Mouse (Mus musculus) C2C12 (cell line): ENCODE measurements around the gene Zfp867.

Experiments
- CEBPB ChIP-seq: IDR thresholded peaks from one replicate; pipeline ENCODE4 v1.6.1; 2011; ENCODE audit warnings: low read depth, mild to moderate bottlenecking, control low read depth, moderate library complexity
- CTCF ChIP-seq: IDR thresholded peaks from one replicate; pipeline ENCODE4 v1.5.1; 2011; ENCODE audit not compliant: control insufficient read depth, insufficient read depth, insufficient read length
- FOSL1 ChIP-seq: IDR thresholded peaks from one replicate; pipeline ENCODE4 v1.8.0; 2011; ENCODE audit warnings: mild to moderate bottlenecking, low read length; ENCODE audit not compliant: poor library complexity, insufficient read depth, severe bottlenecking
- MYOD1 ChIP-seq: IDR thresholded peaks from one replicate; pipeline ENCODE4 v1.6.1; 2011; ENCODE audit warnings: low read depth; ENCODE audit not compliant: control insufficient read depth, insufficient read length
- USF1 ChIP-seq: IDR thresholded peaks from one replicate; pipeline ENCODE4 v1.6.1; 2011; ENCODE audit warnings: low read depth, mild to moderate bottlenecking, control low read depth, moderate library complexity

DNA sequence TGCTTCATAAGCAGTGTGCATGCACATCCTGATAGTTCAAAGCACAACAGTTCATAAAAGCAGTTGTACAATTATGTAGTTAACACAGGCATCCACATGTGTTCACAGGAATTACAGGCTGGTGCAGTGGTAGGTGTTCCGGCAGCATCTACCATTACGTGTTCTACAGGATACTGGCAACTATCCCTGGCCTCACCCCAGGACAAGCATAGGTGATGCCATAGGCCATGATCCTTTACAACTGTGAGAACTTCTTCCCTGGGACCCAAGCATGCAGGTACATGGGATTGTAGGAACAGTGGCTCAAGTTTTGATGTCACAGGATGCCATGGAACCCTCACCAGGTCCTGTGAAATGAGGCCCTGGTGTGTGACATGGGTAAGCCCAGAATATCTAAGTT lies 11.8 kb downstream of the Zfp867 start:
- TF ChIP-seq CTCF (no peak), FOSL1 (no peak), USF1 (no peak), CEBPB (no peak), MYOD1 (no peak)
